Mouse (Mus musculus): Measurements from ENCODE around the gene Gm28308.

DNA sequence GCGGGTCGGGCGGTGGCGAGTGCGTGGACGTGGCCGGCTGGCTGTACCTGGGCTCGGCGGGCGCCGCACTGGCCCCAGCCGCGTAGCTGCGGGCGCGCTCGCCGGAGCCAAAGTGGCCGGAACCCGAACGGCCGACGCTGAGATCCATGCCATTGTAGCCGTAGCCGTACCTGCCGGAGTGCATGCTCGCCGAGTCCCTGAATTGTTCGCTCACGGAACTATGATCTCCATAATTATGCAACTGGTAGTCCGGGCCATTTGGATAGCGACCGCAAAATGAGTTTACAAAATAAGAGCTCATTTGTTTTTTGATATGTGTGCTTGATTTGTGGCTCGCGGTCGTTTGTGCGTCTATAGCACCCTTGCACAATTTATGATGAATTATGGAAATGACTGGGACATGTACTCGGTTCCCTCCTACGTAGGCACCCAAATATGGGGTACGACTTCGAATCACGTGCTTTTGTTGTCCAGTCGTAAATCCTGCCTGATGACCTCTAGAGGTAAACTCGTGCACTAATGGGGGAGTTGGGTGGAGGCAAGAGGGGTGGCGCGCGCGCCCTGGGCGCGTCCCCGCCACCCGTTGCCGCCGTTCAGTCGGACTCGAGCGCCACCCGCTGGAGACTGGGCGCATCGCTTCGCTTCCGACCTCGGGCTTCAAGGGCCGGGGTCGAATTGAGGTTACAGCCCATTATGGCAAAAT is 8.9 kb downstream of the Gm28308 start, which contains the start of gene Hoxa5:
- TF ChIP-seq EP300 (IDR thresholded peaks at IDR 0.05; ENCODE audit: low read depth in 1 of 2, low read length in 2 of 2) (no peak), MAFK (IDR thresholded peaks at IDR 0.05; ENCODE audit: borderline replicate concordance, low read depth, low read length) (no peak), ZC3H11A (IDR thresholded peaks at IDR 0.05; ENCODE audit: low read depth, low read length) (no peak), POLR2A (IDR thresholded peaks at IDR 0.05; ENCODE audit: control insufficient read depth in 1 of 2, insufficient read depth in 1 of 2, low read depth in 1 of 2, low read length in 2 of 2, poor library complexity in 1 of 2) (no peak), UBTF (IDR thresholded peaks at IDR 0.05; ENCODE audit: borderline replicate concordance, insufficient read depth, low read depth, low read length) (no peak), CTCF (IDR thresholded peaks at IDR 0.05 in 2 of 3, conservative IDR thresholded peaks at IDR 0.05 in 1 of 3; ENCODE audit: control insufficient read depth in 1 of 3, insufficient read depth in 1 of 3, low read depth in 2 of 3, low read length in 3 of 3, poor library complexity in 1 of 3, severe bottlenecking in 1 of 3) (no peak), MAX (IDR thresholded peaks at IDR 0.05; ENCODE audit: low read length) (no peak), ELF1 (IDR thresholded peaks at IDR 0.05; ENCODE audit: low read depth, low read length) (no peak), RCOR1 (IDR thresholded peaks at IDR 0.05; ENCODE audit: low read depth, low read length) (no peak), CHD2 (IDR thresholded peaks at IDR 0.05; ENCODE audit: low read length) (no peak), MAZ (IDR thresholded peaks at IDR 0.05; ENCODE audit: low read depth, low read length) (no peak), ETS1 (IDR thresholded peaks at IDR 0.05; ENCODE audit: low read depth, low read length) (no peak), SMC3 (IDR thresholded peaks at IDR 0.05; ENCODE audit: low read depth, low read length) (no peak)
